Mouse (Mus musculus) megakaryocyte, adult 5-6 weeks (primary cell): Measurements from ENCODE around the gene Hist1h4h. TPM values are rescaled to one million over a fixed set of nuclear protein-coding genes. Genes with fewer than 3 reads are reported as not detected.
A peak's percentile ranks its signal among the peaks of the same experiment; 100 is the strongest.

ENCODE experiments used
- ATAC-seq: 2 replicates; pipeline ENCODE4 v1.8.0; 2016; ENCODE audit warnings: mild to moderate bottlenecking, inconsistent platforms; ENCODE audit not compliant: poor library complexity, severe bottlenecking
- total RNA-seq, 2 experiments: library from RNA; stranded (forward) in 1 of 2; stranded (reverse) in 1 of 2; fragments of 153-499, 151-499 nt in 1 of 2; fragments of 221-1000, 200-1000 nt in 1 of 2; gene quantifications; 2 replicates each; pipeline versions ENCODE4 v1.2.3 to v1.2.4; 2015 to 2017

Gene Hist1h4h
- total RNA-seq (2015) (61.7 and 63.9 TPM in 2 replicates), total RNA-seq (2017) (1,033 and 1,202 TPM in 2 replicates)

GRCm38 (mm10) chr13:23530901-23531875 is at the start of gene Hist1h4h:
Gene Hist1h4h (plus strand): TSS chr13:23531050.
- ATAC-seq = peak; percentile 66

- no peak for ATAC-seq
Measured at GRCm38 (mm10) chr13:23483153-23483552, 47.7 kb upstream of the Hist1h4h start.

- ATAC-seq = no peak
Measured at GRCm38 (mm10) chr13:23485271-23485670, 45.6 kb upstream of the Hist1h4h start.

GRCm38 (mm10) chr13:23488400-23489322 is 42.2 kb upstream of the Hist1h4h start, which contains the start of gene Btn2a2:
Gene Btn2a2 (minus strand): TSS chr13:23488857.
- ATAC-seq = peak; percentile 82

- no peak for ATAC-seq
Measured at GRCm38 (mm10) chr13:23490863-23491262, 40.0 kb upstream of the Hist1h4h start.

GRCm38 (mm10) chr13:23491263-23491662 is 39.6 kb upstream of the Hist1h4h start:
- no peak for ATAC-seq

- ATAC-seq = no peak
Measured at GRCm38 (mm10) chr13:23491990-23492389, 38.9 kb upstream of the Hist1h4h start.

- ATAC-seq = no peak
Measured at GRCm38 (mm10) chr13:23495526-23495925, 35.3 kb upstream of the Hist1h4h start.

GRCm38 (mm10) chr13:23497656-23498321 is 33.1 kb upstream of the Hist1h4h start:
- ATAC-seq = no peak

- ATAC-seq = no peak
Measured at GRCm38 (mm10) chr13:23498653-23499052, 32.2 kb upstream of the Hist1h4h start.

- no peak for ATAC-seq
Measured at GRCm38 (mm10) chr13:23499943-23500342, 30.9 kb upstream of the Hist1h4h start.

GRCm38 (mm10) chr13:23500424-23501200 is 30.2 kb upstream of the Hist1h4h start:
- peak; percentile 71 for ATAC-seq

- no peak for ATAC-seq
Measured at GRCm38 (mm10) chr13:23501511-23501910, 29.3 kb upstream of the Hist1h4h start.

- ATAC-seq = no peak
Measured at GRCm38 (mm10) chr13:23502031-23502567, 28.8 kb upstream of the Hist1h4h start.

GRCm38 (mm10) chr13:23502916-23503315 is 27.9 kb upstream of the Hist1h4h start:
- no peak for ATAC-seq

- no peak for ATAC-seq
Measured at GRCm38 (mm10) chr13:23503797-23504196, 27.1 kb upstream of the Hist1h4h start.

GRCm38 (mm10) chr13:23505662-23506345 is 25.0 kb upstream of the Hist1h4h start:
- ATAC-seq = no peak

- no peak for ATAC-seq
Measured at GRCm38 (mm10) chr13:23506351-23506750, 24.5 kb upstream of the Hist1h4h start.
